Mouse (Mus musculus): Measurements from ENCODE around the gene Zbtb20.

Zbtb20 gene

DNA sequence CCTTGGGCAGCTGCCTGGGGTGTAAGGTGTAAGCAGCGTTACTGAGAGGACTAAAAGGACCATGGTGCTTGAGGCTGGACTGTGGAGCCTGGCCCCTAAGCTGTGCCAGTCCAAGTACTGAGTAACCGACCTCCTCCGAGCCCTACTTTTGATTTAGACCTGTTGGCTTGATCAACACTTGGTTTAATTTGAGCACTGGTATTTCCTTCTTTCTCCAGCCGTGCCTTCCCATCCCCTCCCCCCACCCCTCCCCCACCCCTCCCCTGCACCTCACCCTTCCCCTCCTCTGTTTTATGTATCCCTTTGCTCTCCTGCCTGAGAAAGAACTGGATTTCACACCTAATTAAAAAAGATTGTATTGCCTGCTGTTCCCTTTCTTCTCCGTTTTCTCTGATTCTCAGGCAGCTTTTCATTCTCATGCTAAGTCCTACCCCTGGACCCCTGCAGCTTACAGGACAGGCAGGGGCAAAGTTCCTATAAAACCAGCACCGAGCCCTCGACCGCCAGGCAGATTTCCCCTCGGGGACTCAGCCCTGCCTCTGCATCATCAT is 728.0 kb downstream of the Zbtb20 start:
- no peaks in the 10 kb centered on the region for H3K27me3 ChIP-seq (ENCODE audit: control insufficient read depth, insufficient read depth, low read length, poor library complexity, severe bottlenecking)
- H3K36me3 ChIP-seq (ENCODE audit: control insufficient read depth, insufficient read depth, low read length, poor library complexity, severe bottlenecking): no peaks in the 10 kb centered on the region
- no peak for DNase-seq (ENCODE audit: low read depth, low spot score)

GRCm38 (mm10) chr16:43604399-43605013 is 728.8 kb downstream of the Zbtb20 start:
- no peak for DNase-seq (ENCODE audit: low read depth, low spot score)
- H3K36me3 ChIP-seq (ENCODE audit: control insufficient read depth, insufficient read depth, low read length, poor library complexity, severe bottlenecking): no peaks in the 10 kb centered on the region
- H3K27me3 ChIP-seq (ENCODE audit: control insufficient read depth, insufficient read depth, low read length, poor library complexity, severe bottlenecking): no peaks in the 10 kb centered on the region

GRCm38 (mm10) chr16:43607086-43607485 is 731.4 kb downstream of the Zbtb20 start:
- no peaks in the 10 kb centered on the region for H3K27me3 ChIP-seq (ENCODE audit: control insufficient read depth, insufficient read depth, low read length, poor library complexity, severe bottlenecking)
- H3K36me3 ChIP-seq (ENCODE audit: control insufficient read depth, insufficient read depth, low read length, poor library complexity, severe bottlenecking): peaks cover 3% of the 10 kb centered on the region; the same call in 1 of the 2 replicates
- DNase-seq (ENCODE audit: low read depth, low spot score): no peak

- Histone ChIP-seq H3K36me3 (ENCODE audit: control insufficient read depth, insufficient read depth, low read length, poor library complexity, severe bottlenecking) (peaks cover 3% of the 10 kb centered on the region; the same call in 1 of the 2 replicates), H3K27me3 (ENCODE audit: control insufficient read depth, insufficient read depth, low read length, poor library complexity, severe bottlenecking) (no peaks in the 10 kb centered on the region)
- DNase-seq (ENCODE audit: low read depth, low spot score): no peak
Measured at GRCm38 (mm10) chr16:43608066-43608465, 732.4 kb downstream of the Zbtb20 start.

GRCm38 (mm10) chr16:43610375-43610774 is 734.7 kb downstream of the Zbtb20 start:
- Histone ChIP-seq H3K27me3 (ENCODE audit: control insufficient read depth, insufficient read depth, low read length, poor library complexity, severe bottlenecking) (no peaks in the 10 kb centered on the region), H3K36me3 (ENCODE audit: control insufficient read depth, insufficient read depth, low read length, poor library complexity, severe bottlenecking) (peaks cover 3% of the 10 kb centered on the region; the same call in 1 of the 2 replicates)
- DNase-seq (ENCODE audit: low read depth, low spot score): no peak

DNA sequence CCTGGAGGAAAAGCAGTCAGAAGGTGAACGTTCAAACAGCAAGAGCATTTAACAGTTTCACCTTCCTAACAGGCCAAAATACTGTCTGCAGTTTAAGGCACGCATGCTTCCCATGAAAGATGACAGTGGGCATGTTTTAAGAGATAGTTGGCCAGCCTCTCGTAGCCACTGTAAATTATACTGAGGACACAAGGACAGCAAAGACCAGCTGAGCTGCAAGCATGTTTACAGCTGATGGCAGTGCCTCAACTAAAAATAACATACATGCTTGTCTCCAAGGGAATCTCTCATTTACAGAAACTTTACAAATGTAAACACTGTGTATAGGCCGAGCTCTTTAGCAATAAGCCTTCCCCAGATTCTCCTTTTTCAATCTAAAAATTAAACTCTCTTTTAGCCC is 740.7 kb downstream of the Zbtb20 start:
- Histone ChIP-seq H3K36me3 (ENCODE audit: control insufficient read depth, insufficient read depth, low read length, poor library complexity, severe bottlenecking) (no peaks in the 10 kb centered on the region; the same call in 1 of the 2 replicates), H3K27me3 (ENCODE audit: control insufficient read depth, insufficient read depth, low read length, poor library complexity, severe bottlenecking) (no peaks in the 10 kb centered on the region)
- no peak for DNase-seq (ENCODE audit: low read depth, low spot score)

GRCm38 (mm10) chr16:43617346-43617745 is 741.7 kb downstream of the Zbtb20 start:
- no peak for DNase-seq (ENCODE audit: low read depth, low spot score)
- H3K36me3 ChIP-seq (ENCODE audit: control insufficient read depth, insufficient read depth, low read length, poor library complexity, severe bottlenecking): no peaks in the 10 kb centered on the region; the same call in 1 of the 2 replicates
- H3K27me3 ChIP-seq (ENCODE audit: control insufficient read depth, insufficient read depth, low read length, poor library complexity, severe bottlenecking): no peaks in the 10 kb centered on the region

GRCm38 (mm10) chr16:43618286-43618685 is 742.6 kb downstream of the Zbtb20 start:
- DNase-seq (ENCODE audit: low read depth, low spot score): no peak
- H3K36me3 ChIP-seq (ENCODE audit: control insufficient read depth, insufficient read depth, low read length, poor library complexity, severe bottlenecking): no peaks in the 10 kb centered on the region; the same call in 1 of the 2 replicates
- H3K27me3 ChIP-seq (ENCODE audit: control insufficient read depth, insufficient read depth, low read length, poor library complexity, severe bottlenecking): no peaks in the 10 kb centered on the region

- no peaks in the 10 kb centered on the region; the same call in 1 of the 2 replicates for H3K36me3 ChIP-seq (ENCODE audit: control insufficient read depth, insufficient read depth, low read length, poor library complexity, severe bottlenecking)
- DNase-seq (ENCODE audit: low read depth, low spot score): no peak
- no peaks in the 10 kb centered on the region for H3K27me3 ChIP-seq (ENCODE audit: control insufficient read depth, insufficient read depth, low read length, poor library complexity, severe bottlenecking)
Measured at GRCm38 (mm10) chr16:43619277-43619676, 743.6 kb downstream of the Zbtb20 start.

DNA sequence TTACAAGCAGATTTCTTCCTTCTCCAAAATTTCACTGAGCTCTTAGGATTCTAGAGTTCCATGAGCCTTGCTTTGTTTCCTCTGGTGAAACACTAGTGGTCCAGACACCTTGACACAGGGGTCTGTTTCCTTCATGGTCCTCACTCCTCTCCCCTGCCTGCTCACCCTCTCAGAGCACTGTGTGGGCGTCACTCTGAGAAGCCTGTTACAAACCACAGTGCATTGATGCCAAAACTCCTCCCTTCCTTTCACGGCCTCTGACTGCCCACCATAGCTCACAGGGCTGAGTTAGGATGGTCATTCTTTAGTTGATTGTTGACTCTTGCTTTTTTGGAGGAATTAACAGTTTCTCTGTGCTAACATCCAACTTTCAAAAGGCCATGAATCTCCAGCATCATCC is 744.7 kb downstream of the Zbtb20 start:
- Histone ChIP-seq H3K27me3 (ENCODE audit: control insufficient read depth, insufficient read depth, low read length, poor library complexity, severe bottlenecking) (no peaks in the 10 kb centered on the region), H3K36me3 (ENCODE audit: control insufficient read depth, insufficient read depth, low read length, poor library complexity, severe bottlenecking) (no peaks in the 10 kb centered on the region; the same call in 1 of the 2 replicates)
- DNase-seq (ENCODE audit: low read depth, low spot score): no peak

- no peaks in the 10 kb centered on the region for H3K27me3 ChIP-seq (ENCODE audit: control insufficient read depth, insufficient read depth, low read length, poor library complexity, severe bottlenecking)
- DNase-seq (ENCODE audit: low read depth, low spot score): no peak
Measured at GRCm38 (mm10) chr16:43623315-43624000, 747.8 kb downstream of the Zbtb20 start.

GRCm38 (mm10) chr16:43624876-43625275 is 749.2 kb downstream of the Zbtb20 start:
- no peaks in the 10 kb centered on the region for H3K27me3 ChIP-seq (ENCODE audit: control insufficient read depth, insufficient read depth, low read length, poor library complexity, severe bottlenecking)
- no peak for DNase-seq (ENCODE audit: low read depth, low spot score)

More at GRCm38 (mm10) chr16:43623315-43624000, 747.8 kb downstream of the Zbtb20 start:
- no peaks in the 10 kb centered on the region; the same call in 1 of the 2 replicates for H3K36me3 ChIP-seq (ENCODE audit: control insufficient read depth, insufficient read depth, low read length, poor library complexity, severe bottlenecking)

GRCm38 (mm10) chr16:43625289-43625688 is 749.6 kb downstream of the Zbtb20 start:
- Histone ChIP-seq H3K36me3 (ENCODE audit: control insufficient read depth, insufficient read depth, low read length, poor library complexity, severe bottlenecking) (peaks cover 4% of the 10 kb centered on the region; the same call in 1 of the 2 replicates), H3K27me3 (ENCODE audit: control insufficient read depth, insufficient read depth, low read length, poor library complexity, severe bottlenecking) (no peaks in the 10 kb centered on the region)
- no peak for DNase-seq (ENCODE audit: low read depth, low spot score)

More at GRCm38 (mm10) chr16:43624876-43625275, 749.2 kb downstream of the Zbtb20 start:
- peaks cover 4% of the 10 kb centered on the region; the same call in 1 of the 2 replicates for H3K36me3 ChIP-seq (ENCODE audit: control insufficient read depth, insufficient read depth, low read length, poor library complexity, severe bottlenecking)

- H3K27me3 ChIP-seq (ENCODE audit: control insufficient read depth, insufficient read depth, low read length, poor library complexity, severe bottlenecking): no peaks in the 10 kb centered on the region
- H3K36me3 ChIP-seq (ENCODE audit: control insufficient read depth, insufficient read depth, low read length, poor library complexity, severe bottlenecking): peaks cover 4% of the 10 kb centered on the region; the same call in 1 of the 2 replicates
- DNase-seq (ENCODE audit: low read depth, low spot score): no peak
Measured at GRCm38 (mm10) chr16:43625956-43626355, 750.3 kb downstream of the Zbtb20 start.

GRCm38 (mm10) chr16:43628662-43629061 is 753.0 kb downstream of the Zbtb20 start:
- DNase-seq (ENCODE audit: low read depth, low spot score): no peak
- Histone ChIP-seq H3K36me3 (ENCODE audit: control insufficient read depth, insufficient read depth, low read length, poor library complexity, severe bottlenecking) (0 out of 2 replicates have a peak, but pooled peaks cover 4% of the 10 kb centered on the region), H3K27me3 (ENCODE audit: control insufficient read depth, insufficient read depth, low read length, poor library complexity, severe bottlenecking) (no peaks in the 10 kb centered on the region)

Data from splenic B cell, adult 2 months (primary cell).